Mouse (Mus musculus) CH12.LX (cell line): ENCODE measurements around the gene Fgf23. TPM values are rescaled to one million over a fixed set of nuclear protein-coding genes. Genes with fewer than 3 reads are reported as not detected.

Experiments used
- DNase-seq: peaks from one replicate; pipeline ENCODE4 v3.0.0-alpha.2; 2013; ENCODE audit errors: extremely low read depth
- H3K27ac ChIP-seq: 2 replicates; pipeline ENCODE4 v1.5.1; 2012; ENCODE audit warnings: low read depth, mild to moderate bottlenecking, control low read depth, moderate library complexity; ENCODE audit not compliant: insufficient read depth
- H3K27me3 ChIP-seq: replicated peaks from 2 replicates; pipeline ENCODE3; 2012; ENCODE audit warnings: inconsistent platforms
- H3K36me3 ChIP-seq, 2 experiments: replicated peaks in 1 of 2; 2 replicates each; pipeline versions ENCODE3 to v1.6.1; 2012; ENCODE audit warnings: inconsistent platforms in 1 of 2, low read length in 1 of 2, mild to moderate bottlenecking in 1 of 2, mixed read lengths in 1 of 2, moderate library complexity in 1 of 2; ENCODE audit not compliant: control insufficient read depth in 1 of 2, insufficient read depth in 1 of 2
- H3K4me1 ChIP-seq, 2 experiments: 2 replicates each; pipeline ENCODE4 v1.6.1; 2012; ENCODE audit warnings: inconsistent platforms in 1 of 2, moderate library complexity in 1 of 2; ENCODE audit not compliant: insufficient read depth in 2 of 2, control insufficient read depth in 1 of 2
- H3K4me2 ChIP-seq: 2 replicates; pipeline ENCODE4 v1.6.1; 2012; ENCODE audit warnings: low read depth, mild to moderate bottlenecking, control low read depth; ENCODE audit not compliant: poor library complexity, insufficient read depth, severe bottlenecking
- H3K4me3 ChIP-seq, 3 experiments: fragments of 150-350 bp in 1 of 3; sonication (generic) in 1 of 3; replicated peaks in 1 of 3; 2 replicates each; pipeline versions ENCODE3 to v1.5.1; 2011 to 2012; ENCODE audit warnings: low read depth in 2 of 3, low read length in 2 of 3, mild to moderate bottlenecking in 2 of 3, moderate library complexity in 2 of 3, control low read depth in 1 of 3, improper control_type of control experiment in 1 of 3, inconsistent platforms in 1 of 3, mixed read lengths in 1 of 3; ENCODE audit not compliant: poor library complexity in 1 of 3
- H3K79me2 ChIP-seq: replicated peaks from 2 replicates; pipeline ENCODE4 v1.6.1; 2012; ENCODE audit warnings: mild to moderate bottlenecking, moderate library complexity; ENCODE audit not compliant: control insufficient read depth, poor library complexity, insufficient read depth, severe bottlenecking; ENCODE audit errors: extremely low read depth
- H3K9ac ChIP-seq: 2 replicates; pipeline ENCODE4 v1.6.1; 2012; ENCODE audit warnings: low read depth, mild to moderate bottlenecking, control low read depth, moderate library complexity; ENCODE audit not compliant: insufficient read depth
- H3K9me3 ChIP-seq: replicated peaks from 2 replicates; pipeline ENCODE3; 2012; ENCODE audit warnings: low read length, inconsistent platforms, mixed read lengths
- BHLHE40 ChIP-seq: IDR thresholded peaks from 2 replicates; pipeline ENCODE4 v1.6.1; 2011; ENCODE audit warnings: mild to moderate bottlenecking, low read depth, low read length, improper control_type of control experiment
- CHD1 ChIP-seq: IDR thresholded peaks from 2 replicates; pipeline ENCODE4 v1.6.1; 2012; ENCODE audit warnings: low read depth, low read length, improper control_type of control experiment, inconsistent platforms
- CTCF ChIP-seq, 2 experiments: IDR thresholded peaks in 1 of 2; conservative IDR thresholded peaks in 1 of 2; 2 replicates each; pipeline ENCODE4 v1.5.1; 2011 to 2012; ENCODE audit warnings: low read depth in 2 of 2, low read length in 2 of 2, improper control_type of control experiment in 1 of 2, inconsistent platforms in 1 of 2, mild to moderate bottlenecking in 1 of 2, moderate library complexity in 1 of 2
- EP300 ChIP-seq: IDR thresholded peaks from 2 replicates; pipeline ENCODE4 v1.6.1; 2011; ENCODE audit warnings: low read length, improper control_type of control experiment
- GABPA ChIP-seq: IDR thresholded peaks from 2 replicates; pipeline ENCODE4 v1.6.1; 2012; ENCODE audit warnings: low read depth, low read length, improper control_type of control experiment, inconsistent platforms; ENCODE audit not compliant: insufficient replicate concordance
- IRF4 ChIP-seq: IDR thresholded peaks from 2 replicates; pipeline ENCODE4 v1.6.1; 2014; ENCODE audit warnings: low read depth, mild to moderate bottlenecking, inconsistent platforms, low read length, improper control_type of control experiment
- MXI1 ChIP-seq: IDR thresholded peaks from 2 replicates; pipeline ENCODE4 v1.6.1; 2011; ENCODE audit warnings: mild to moderate bottlenecking, low read depth, low read length, improper control_type of control experiment
- MYC ChIP-seq: IDR thresholded peaks from 2 replicates; pipeline ENCODE4 v1.6.1; 2011; ENCODE audit warnings: low read depth, mild to moderate bottlenecking, improper control_type of control experiment, low read length
- NRF1 ChIP-seq: IDR thresholded peaks from 2 replicates; pipeline ENCODE4 v1.6.1; 2014; ENCODE audit warnings: low read depth, mild to moderate bottlenecking, inconsistent platforms, low read length, improper control_type of control experiment, moderate library complexity
- SIN3A ChIP-seq: IDR thresholded peaks from 2 replicates; pipeline ENCODE4 v1.6.1; 2012; ENCODE audit warnings: low read length, improper control_type of control experiment, inconsistent platforms
- SMC3 ChIP-seq: IDR thresholded peaks from 2 replicates; pipeline ENCODE4 v1.6.1; 2011; ENCODE audit warnings: low read depth, low read length, improper control_type of control experiment
- TBP ChIP-seq: conservative IDR thresholded peaks from 2 replicates; pipeline ENCODE4 v1.6.1; 2011; ENCODE audit warnings: low read depth, low read length, improper control_type of control experiment
- ZMIZ1 ChIP-seq: IDR thresholded peaks from 2 replicates; pipeline ENCODE4 v1.6.1; 2012; ENCODE audit warnings: low read depth, mild to moderate bottlenecking, inconsistent platforms, low read length, improper control_type of control experiment
- dilution Hi-C: fragments of 300-500 bp; cut with MboI; formaldehyde crosslinking; loops from 2 replicates; pipeline ENCODE4 v1.14.3; 2020; ENCODE audit warnings: low sequenced_read_pairs; ENCODE audit not compliant: extremely low pct_unique_long_range_greater_than_20kb, extremely low pct_ligation_motif_present
- in situ Hi-C: fragments of 300-500 bp; cut with MboI; formaldehyde crosslinking; loops from 3 replicates; pipeline ENCODE4 v1.14.3; 2019; ENCODE audit warnings: low sequenced_read_pairs, low pct_ligation_motif_present, low pct_unique_long_range_greater_than_20kb, mixed read lengths
- polyA plus RNA-seq: library from polyadenylated mRNA; unstranded; fragments of >175 nt; gene quantifications from 2 replicates; pipeline ENCODE4 v1.2.1, GENCODE M21; 2012; ENCODE audit warnings: low read depth; ENCODE audit not compliant: insufficient read length
- total RNA-seq, 2 experiments: library from RNA; depleted of rRNA; stranded (reverse); fragments of 300-350 nt in 1 of 2; fragments of >200 nt in 1 of 2; gene quantifications; 2 replicates each; pipeline ENCODE4 v1.2.3; 2012 to 2014

Fgf23 gene
- total and polyA plus RNA-seq, 3 experiments, result not detected

GRCm38 (mm10) chr6:127079867-127080731 lies 7.4 kb downstream of the Fgf23 start:
- TF ChIP-seq CHD1 (no peak), BHLHE40 (no peak), SIN3A (no peak), TBP (no peak), ZMIZ1 (no peak), SMC3 (no peak), NRF1 (no peak), GABPA (no peak)
- dilution Hi-C loops, result no loop called here
- in situ Hi-C loops, result no loop called here
- H3K4me1 ChIP-seq, result peaks cover 4 to 10% of the 10 kb centered on the region in 2 experiments; a peak in 3 of 4 replicates
- no peak overlapping the region for H3K27ac ChIP-seq
- DNase-seq, result no peak
- no peak overlapping the region for H3K4me2 ChIP-seq
- H3K27me3 ChIP-seq, result peaks cover 2% of the 10 kb centered on the region
- H3K9ac ChIP-seq, result no peak overlapping the region
- peaks cover 0 to 4% of the 10 kb centered on the region in 2 experiments for H3K36me3 ChIP-seq
- H3K4me3 ChIP-seq, result no peak overlapping the region
- H3K9me3 ChIP-seq, result peaks cover 3% of the 10 kb centered on the region
- H3K79me2 ChIP-seq, result no peaks in the 10 kb centered on the region

GRCm38 (mm10) chr6:127081820-127082219 lies 9.1 kb downstream of the Fgf23 start:
- in situ Hi-C loops, result no loop called here
- H3K4me1 ChIP-seq, result peaks cover 4 to 10% of the 10 kb centered on the region in 2 experiments; a peak in 3 of 4 replicates
- peak overlapping the region; percentile 51; the same call in 1 of the 2 replicates for H3K4me2 ChIP-seq
- H3K9me3 ChIP-seq, result peaks cover 3% of the 10 kb centered on the region
- TF ChIP-seq MYC (0 out of 2 replicates have a peak, but pooled peaks have one; percentile 58), SMC3 (no peak), MXI1 (no peak), IRF4 (peak; percentile 27; the same call in 1 of the 2 replicates), EP300 (peak; percentile 41)
- H3K27ac ChIP-seq, result no peak overlapping the region
- DNase-seq, result peak; percentile 5
- no peaks in the 10 kb centered on the region for H3K27me3 ChIP-seq
- peaks cover 0 to 12% of the 10 kb centered on the region in 2 experiments for H3K36me3 ChIP-seq
- H3K79me2 ChIP-seq, result no peaks in the 10 kb centered on the region
- no peak overlapping the region for H3K9ac ChIP-seq
- H3K4me3 ChIP-seq, result no peak overlapping the region
- dilution Hi-C loops, result no loop called here

GRCm38 (mm10) chr6:127086739-127087138 lies 14.0 kb downstream of the Fgf23 start:
- in situ Hi-C loops, result no loop called here
- no peaks in the 10 kb centered on the region for H3K9me3 ChIP-seq
- dilution Hi-C loops, result no loop called here
- H3K4me2 ChIP-seq, result no peak overlapping the region
- no peaks in the 10 kb centered on the region for H3K79me2 ChIP-seq
- no peaks in the 10 kb centered on the region for H3K27me3 ChIP-seq
- no peak overlapping the region for H3K9ac ChIP-seq
- no peak for DNase-seq
- H3K27ac ChIP-seq, result no peak overlapping the region
- H3K36me3 ChIP-seq, result peaks cover 33 to 57% of the 10 kb centered on the region in 2 experiments
- TF ChIP-seq CTCF (conservative IDR thresholded peaks at IDR 0.05 in 1 of 2, IDR thresholded peaks at IDR 0.05 in 1 of 2; ENCODE audit: low read depth in 2 of 2, low read length in 2 of 2), result no peak
- H3K4me3 ChIP-seq, result no peak overlapping the region
- H3K4me1 ChIP-seq, result peaks cover 1 to 7% of the 10 kb centered on the region in 2 experiments; a peak in 3 of 4 replicates
